Mouse (Mus musculus): ENCODE data around the gene Scrn2.

The Scrn2 gene

DNA sequence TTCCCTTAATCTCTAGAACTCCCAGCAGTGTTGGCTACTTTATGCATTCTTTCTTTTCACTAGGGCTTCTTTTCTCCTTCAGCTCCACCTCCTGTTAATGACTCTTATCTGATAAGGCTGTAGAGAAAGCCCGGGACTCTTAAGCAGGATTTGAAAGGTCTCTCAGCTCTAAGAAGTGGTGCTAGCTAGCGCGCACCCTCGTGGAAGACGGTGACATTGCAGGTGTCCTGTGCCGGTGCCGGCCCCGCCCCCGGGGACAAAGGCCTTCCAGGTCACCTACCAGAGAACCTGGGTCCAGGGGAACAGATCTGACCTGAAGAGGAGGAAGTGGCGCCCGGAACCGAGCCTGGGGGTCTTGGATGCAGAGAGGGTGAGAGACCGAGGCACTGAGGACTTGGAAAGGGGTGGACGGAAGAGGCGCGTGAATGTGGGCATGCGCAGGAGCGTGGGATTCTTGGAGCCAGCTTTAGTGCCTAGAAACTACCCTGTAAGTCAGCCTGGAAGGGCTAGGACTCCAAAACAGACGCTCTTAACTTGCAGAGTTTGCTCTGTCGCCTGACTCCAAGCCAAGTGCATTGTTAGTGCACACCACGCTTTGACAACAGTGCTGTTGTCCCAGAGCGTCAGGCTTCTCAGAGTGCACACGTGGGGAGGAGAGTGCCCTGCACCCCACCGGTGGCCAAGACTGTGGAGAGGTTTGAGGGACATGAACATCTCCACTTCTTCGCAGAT, at the start of gene Scrn2:
Scrn2 (plus strand) TSS at position 253 of the 732 bp plus-strand sequence.
- in situ Hi-C loops (cut with MboI, MseI), result loop anchor here in 1 of 2 experiments (5.0 kb wide), 1 partner anchor 103 kb away; the partner anchor contains the start of gene Prr15l

DNA sequence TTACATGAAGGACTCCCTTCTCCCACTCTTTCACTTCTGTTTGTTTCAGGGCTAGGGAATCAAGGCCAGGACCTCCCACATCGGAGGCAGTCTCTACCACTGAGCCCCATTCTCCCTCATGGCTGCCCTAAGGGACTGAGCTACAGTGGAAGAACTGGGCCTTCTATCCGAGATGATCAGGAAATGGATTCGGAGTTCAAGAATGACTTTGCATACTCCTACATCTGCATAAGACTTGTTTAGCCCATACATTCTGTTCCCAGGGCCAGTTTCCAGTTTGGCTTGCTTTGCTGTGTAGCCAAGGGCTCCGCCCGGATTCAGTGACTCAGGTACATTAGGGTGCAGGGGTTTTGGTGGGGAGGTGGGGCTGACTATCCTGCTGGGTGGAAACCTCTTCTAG, 49.7 kb upstream of the Scrn2 start:
- in situ Hi-C loops (cut with MboI, MseI), result loop anchor here in 1 of 2 experiments (5.0 kb wide), 1 partner anchor 42 kb away; no protein-coding TSS in a partner anchor

DNA sequence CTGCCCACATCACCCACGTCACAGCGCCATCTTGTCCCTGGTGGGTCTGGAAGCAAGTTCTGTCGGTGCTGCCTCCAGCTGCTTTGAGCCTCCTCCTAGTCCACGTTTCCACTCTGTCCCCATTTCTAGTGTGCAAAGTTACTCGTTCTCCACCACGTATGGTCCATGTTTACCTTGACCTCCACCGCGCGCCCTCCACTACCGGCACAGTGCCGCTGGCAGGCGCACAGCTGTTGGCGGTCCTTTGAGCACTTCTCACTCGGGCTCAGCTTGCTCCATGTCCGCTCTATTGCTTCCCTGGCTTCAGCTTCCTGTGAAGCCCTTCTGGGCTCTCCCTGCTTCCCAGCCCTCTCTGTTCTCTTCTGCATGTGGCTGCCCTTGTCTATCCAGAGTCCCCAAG, 48.3 kb upstream of the Scrn2 start:
- in situ Hi-C loops (cut with MboI, MseI), result loop anchor here in 1 of 2 experiments (5.0 kb wide), 1 partner anchor 41 kb away; no protein-coding TSS in a partner anchor

DNA sequence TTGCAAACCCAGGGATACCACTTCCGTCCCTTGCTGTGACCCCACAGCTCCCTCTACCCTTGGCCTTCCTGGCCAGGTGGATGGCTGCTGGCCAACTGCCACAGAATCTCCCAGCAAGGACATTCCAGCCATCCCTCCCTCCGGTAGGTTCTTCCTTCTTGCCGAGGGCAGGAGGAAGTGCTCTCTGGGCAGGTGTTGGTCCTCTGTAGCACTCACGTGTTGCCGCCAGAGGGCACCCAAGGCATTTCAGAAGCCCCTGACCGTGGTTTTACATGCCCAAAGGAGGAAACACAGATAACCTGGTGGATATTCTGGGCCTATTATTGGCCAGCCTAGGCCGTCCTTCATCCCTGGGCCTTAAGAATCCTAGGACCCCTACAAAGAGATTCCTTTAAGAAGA, 47.4 kb upstream of the Scrn2 start:
- in situ Hi-C loops (cut with MboI, MseI), result loop anchor here in 1 of 2 experiments (5.0 kb wide), 1 partner anchor 40 kb away; no protein-coding TSS in a partner anchor

DNA sequence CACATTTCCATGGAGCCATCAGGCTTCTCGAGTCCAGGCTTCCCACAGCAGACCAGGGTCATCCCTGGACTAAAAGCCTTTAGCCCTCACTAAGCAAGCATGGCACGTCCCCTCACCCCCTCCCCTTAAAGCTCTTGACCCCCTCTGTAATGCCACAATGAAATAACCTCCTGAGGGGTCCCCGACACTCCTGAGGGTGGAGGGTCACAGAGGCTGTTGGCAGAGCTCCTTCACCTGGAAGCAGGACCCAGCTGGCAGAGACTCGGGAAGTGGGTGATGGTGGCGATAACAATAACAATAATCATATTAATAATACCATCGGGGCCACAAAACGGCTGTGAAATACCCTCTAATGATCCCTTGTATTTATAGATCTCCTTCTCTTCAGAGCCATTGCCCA, 46.9 kb upstream of the Scrn2 start, which contains the start of gene Sp2:
Sp2 (minus strand) TSS at position 101 of the 400 bp plus-strand sequence.
- in situ Hi-C loops (cut with MboI, MseI), result loop anchor here in 1 of 2 experiments (5.0 kb wide), 1 partner anchor 39 kb away; no protein-coding TSS in a partner anchor

DNA sequence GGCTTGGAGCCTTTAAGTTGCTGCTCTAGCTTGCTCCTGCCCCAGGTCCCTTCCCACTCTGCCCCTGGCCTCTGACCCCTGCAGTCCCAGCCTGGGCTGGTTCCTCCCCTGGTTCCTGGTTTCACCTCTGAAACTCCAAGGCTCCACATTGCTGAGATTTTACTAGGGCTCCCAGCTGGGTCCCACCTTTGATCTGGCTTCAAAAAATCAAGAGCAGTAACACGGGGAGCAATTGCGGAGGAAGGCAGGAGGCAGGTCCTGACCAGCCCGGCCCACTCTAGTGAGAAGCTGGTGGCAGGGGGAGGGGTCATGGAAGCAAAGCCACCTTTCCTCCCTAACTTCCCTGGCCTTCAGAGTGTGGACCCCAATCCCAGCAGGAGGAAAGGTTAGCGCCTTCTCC, 44.8 kb upstream of the Scrn2 start:
- in situ Hi-C loops (cut with MboI, MseI), result loop anchor here (5.0 kb wide), 1 partner anchor 37 kb away; no protein-coding TSS in a partner anchor

DNA sequence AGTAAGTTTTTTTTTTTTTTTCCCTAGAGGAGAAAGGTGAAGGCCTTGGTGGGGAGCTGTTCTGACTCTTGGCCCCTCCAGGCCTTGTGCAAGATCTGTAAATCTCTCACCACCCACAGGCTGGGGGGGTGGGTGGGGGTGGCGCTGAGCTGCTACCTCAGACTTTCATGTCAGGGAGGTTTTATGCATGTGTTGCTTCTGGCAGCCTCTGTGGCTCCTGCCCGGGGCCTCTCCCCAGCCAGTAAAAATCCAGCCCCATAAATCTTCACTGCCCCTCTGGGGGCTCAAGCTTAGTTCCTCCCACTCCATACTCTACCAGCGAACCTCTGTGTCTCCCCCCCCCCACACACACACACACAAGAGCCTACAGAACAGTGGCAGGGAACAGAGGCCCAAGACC, 43.3 kb upstream of the Scrn2 start:
- in situ Hi-C loops (cut with MboI, MseI), result loop anchor here in 1 of 2 experiments (5.0 kb wide), 1 partner anchor 36 kb away; no protein-coding TSS in a partner anchor

DNA sequence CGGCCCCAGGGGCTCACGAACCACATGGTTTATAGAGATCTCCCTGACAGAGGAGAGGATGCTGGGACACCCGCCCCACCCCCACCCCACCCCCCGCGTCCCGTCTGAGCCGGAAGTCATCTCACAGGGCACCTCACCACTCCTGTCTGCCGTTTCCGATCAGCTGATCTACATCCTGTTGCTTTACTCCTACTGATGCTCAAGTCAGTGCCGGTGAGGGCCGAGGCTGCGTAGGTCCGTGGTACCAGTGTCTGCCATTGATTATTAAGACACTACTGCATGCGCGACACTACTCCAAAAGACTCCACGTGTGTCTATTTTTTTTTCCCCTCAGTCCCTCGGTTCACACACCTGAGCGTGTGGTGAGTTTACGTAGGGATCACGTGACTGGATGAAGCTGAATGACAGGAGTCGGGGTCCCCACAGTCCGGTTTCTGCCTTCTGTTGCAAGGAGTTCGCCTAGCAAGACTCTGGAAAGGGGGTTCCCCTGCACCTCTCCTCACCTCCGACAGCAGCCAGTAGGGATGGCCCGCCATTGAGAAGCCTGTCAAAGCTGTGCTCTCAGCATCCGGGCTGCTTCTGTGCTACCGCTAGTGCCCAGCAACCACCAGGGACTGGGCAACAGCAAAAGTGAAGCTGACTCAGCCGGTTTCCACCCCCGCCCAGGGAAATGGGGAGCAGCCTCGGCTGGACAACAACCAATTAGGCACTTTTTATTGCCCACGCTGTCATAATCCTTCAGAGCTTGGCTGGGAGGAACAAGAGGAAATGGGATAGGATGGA, 41.7 kb upstream of the Scrn2 start:
- in situ Hi-C loops (cut with MboI, MseI), result loop anchor here in 1 of 2 experiments (5.0 kb wide), 1 partner anchor 34 kb away; no protein-coding TSS in a partner anchor

DNA sequence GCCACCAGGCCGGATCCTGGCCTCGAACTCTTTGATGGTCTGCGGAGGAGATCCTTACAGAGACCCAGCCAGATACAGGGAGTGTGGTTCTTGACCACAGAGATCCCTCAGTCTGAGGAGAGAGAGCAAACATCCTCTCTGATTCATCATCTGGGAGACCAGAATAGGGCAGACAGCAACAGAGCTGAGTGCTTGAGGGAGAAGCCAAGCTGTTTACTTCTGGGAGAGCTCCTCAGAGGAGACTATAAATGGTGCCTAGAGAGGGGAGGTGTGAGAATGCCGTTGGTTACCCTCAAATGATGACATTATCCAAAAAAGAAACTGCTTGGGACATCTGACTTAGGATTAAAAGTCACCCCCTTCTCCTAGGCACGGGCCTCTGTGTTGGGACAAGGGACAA, 38.2 kb upstream of the Scrn2 start:
- in situ Hi-C loops (cut with MboI, MseI), result no loop called here

DNA sequence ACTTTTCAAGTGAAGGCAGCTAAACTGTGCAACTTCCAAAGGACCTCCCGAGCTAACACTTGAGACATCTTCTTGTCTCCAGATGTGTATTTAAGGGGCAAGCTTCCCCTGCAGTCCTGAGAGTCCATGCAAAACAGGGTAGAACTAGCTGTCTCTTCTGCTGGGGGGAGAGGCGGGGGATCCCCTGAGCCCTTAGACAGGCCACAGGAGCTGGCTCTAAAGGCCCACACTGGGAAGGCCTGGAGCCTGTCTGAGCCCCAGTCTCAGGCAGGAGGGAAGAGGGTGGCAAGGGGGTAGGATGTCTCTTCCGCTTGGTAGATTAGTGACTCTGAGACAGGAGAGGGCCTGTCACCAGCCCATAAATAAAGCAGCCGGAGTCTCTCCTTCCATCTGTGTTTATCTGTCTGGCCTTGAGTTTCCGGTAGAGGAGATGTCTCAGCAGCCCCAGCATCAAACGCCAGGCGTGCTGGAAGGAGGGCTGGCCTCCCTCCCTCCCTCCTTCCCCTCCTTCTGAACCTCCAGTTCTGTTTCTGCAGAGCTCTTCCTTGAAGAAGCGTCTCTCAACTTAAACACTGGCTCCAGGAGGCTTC, 36.9 kb upstream of the Scrn2 start:
- in situ Hi-C loops (cut with MboI, MseI), result no loop called here

DNA sequence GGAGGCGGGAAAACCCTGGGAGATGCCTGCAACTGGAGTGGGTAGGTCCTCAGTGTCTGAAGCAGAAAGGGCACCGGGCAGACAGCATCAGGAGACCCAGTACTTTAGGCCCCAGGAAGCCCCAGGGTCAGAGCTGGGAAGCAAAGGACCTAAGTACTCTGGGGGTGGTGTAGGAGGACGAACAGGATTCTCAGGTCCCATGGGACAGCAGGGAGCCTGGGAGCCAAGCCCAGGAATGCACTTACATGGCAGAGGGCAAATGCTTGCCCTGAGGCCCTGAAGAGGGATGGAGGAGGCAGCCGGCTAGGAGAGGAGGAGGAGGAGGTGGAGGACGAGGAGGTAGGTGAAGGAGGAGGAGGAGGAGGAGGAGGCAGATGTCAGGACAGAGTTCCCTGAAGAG, 34.7 kb upstream of the Scrn2 start:
- in situ Hi-C loops (cut with MboI, MseI), result no loop called here

DNA sequence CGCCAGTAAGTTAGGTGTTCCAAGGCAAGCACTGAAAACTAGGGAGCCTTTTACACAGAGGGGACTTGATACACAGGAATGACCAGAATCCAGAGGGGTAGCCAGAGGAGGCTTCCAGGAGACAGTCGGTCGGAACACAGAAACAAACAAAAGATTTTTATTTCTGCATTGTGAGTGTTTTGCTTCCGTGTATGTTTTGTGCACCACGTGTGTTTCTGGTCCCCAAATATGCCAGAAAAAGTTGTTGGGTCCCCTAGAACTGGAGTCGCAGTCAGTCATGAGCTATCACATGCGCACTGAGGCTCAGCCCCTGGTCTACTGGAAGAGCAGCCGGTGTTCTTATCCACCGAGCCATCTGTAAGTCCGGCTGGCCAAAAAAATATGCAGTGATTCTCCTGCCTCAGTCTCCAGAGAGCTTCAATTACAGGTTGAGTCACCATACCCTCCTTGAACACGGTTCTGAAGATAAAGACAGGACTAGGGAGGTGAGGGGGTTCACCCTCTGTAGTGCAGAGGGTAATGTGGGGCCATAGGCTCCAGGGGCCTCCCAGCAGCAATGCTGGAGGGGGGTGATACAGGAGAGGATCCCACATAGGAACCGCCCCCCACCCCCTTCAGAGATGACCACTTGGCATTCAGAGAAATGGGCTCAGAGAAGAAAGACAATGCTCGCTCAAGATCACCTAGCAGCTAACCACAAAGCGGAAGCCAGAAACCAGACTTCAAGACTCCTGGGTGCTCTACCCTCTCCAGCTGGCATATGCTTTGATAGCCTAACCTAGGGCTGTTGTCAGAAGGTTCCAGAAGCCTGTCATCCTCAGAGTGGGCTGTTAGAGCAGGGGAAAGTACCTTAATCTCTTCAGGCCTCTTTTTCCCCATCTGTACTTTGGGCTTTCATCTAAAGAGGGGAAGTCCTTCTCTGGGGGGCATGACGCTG, 33.6 kb upstream of the Scrn2 start:
- in situ Hi-C loops (cut with MboI, MseI), result no loop called here

DNA sequence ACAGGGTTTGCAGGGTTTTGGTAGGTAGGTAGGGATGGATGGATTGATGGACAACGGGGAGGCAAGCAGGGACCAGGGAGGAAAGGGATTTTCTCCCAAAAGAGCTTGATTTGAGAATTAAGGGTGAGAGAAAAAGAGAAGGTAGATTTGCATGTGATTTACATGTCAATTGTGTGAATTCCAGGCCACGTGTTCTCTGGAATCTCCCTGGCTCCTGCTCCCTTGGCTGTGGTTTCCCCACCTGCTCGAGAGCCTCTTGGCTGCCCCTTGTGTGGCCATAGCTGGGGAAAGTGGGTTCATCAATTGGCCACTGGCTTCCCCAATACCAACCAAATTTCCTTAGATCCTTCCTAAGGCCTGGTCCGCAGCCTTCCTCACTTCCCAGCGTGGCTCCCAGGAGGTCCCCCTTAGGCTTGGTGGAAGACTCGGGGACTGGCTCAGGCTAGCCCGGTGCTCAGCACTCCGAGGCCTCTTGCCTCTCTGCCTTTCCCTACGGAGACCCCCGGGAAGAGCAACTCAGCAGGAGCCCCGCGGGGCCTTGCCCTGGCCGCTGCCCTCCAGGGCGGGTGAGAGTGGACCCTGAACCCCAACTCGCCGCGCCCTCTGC, 32.9 kb upstream of the Scrn2 start:
- in situ Hi-C loops (cut with MboI, MseI), result no loop called here

DNA sequence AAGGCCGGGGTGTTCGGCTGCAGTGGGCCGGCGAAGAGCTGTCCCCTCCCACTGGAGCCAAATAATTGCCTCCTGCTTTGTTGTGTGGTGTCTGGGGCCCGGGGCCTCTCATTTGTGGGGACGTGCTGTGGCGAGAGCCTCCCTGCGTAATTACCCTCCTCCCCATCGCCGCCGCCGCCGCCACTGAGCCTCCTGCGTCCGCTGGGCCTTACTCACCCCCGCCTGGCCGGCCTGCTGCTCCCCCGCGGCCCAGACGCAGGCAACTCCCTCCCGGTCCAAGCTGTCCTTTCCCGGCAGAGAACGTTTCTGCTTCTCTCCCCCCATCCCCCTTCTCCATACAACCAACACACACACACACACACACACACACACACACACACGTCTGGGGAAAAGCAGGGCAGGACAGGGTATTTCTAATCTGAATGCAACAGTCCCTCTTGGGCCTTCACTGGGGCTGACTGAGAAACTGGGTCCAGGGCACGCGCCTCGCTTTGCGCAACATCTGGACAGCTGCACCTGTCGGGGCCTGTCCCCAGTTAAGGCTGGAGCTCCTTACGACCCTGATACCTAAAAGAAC, 32.3 kb upstream of the Scrn2 start:
- in situ Hi-C loops (cut with MboI, MseI), result no loop called here

DNA sequence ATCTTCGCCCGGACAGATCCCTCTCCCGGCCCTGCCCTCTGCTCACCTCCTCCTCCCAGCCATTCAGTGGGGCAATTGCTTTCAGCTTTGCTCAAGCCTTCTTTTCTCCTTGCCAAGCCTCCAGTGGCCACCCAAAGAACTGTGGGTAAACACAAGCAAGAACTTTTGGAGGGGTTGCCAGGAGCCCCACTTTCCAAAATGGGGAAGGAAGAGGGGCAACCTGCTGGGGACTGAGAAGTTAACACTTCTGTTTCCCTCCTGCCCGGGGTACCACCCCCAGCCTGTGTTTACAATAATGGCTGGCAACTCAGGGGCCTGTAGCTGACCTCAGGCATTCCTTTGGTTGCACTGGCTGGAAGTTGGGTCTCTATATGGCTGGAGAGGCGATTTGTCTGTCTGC, 26.6 kb upstream of the Scrn2 start:
- in situ Hi-C loops (cut with MboI, MseI), result loop anchor here in 1 of 2 experiments (25.0 kb wide), 1 partner anchor 1584 kb away; the partner anchor contains the start of genes Lrrc3c and Ormdl3

DNA sequence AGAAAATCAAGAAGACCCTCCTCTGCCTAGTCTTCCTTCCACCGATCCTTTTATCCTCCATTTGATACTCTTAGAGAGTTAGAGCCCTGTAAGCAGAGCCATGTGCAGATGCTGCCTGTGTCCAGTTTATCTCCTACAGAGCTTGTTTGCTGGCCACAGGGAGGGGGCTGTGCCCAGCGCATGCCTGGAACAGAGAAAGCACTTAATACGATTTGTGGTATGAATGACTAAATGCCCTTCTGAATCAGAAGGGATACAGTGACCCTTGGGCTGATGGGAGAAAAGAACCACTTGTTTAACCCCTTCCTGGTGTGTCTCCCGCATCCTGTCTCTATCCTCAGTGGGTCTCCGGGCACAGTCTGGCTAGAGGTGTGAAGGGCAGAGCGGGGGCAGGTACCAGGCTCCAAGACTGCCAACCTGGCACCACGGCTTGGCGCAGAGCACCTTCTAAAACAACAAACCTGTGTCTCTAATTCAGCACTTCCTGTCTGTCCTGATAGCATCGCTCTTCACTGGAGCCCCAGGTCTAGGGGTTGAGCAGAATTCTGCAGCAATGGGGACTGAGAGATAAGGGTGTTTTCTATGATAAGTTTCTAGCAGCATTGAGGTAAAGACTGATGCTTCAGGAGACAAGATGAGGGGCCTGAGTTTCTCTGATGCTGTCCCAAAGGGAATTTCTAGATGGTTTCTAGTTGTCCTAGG, 22.5 kb upstream of the Scrn2 start:
- in situ Hi-C loops (cut with MboI, MseI), result loop anchor here in 1 of 2 experiments (25.0 kb wide), 1 partner anchor 1580 kb away; the partner anchor contains the start of genes Lrrc3c and Ormdl3

DNA sequence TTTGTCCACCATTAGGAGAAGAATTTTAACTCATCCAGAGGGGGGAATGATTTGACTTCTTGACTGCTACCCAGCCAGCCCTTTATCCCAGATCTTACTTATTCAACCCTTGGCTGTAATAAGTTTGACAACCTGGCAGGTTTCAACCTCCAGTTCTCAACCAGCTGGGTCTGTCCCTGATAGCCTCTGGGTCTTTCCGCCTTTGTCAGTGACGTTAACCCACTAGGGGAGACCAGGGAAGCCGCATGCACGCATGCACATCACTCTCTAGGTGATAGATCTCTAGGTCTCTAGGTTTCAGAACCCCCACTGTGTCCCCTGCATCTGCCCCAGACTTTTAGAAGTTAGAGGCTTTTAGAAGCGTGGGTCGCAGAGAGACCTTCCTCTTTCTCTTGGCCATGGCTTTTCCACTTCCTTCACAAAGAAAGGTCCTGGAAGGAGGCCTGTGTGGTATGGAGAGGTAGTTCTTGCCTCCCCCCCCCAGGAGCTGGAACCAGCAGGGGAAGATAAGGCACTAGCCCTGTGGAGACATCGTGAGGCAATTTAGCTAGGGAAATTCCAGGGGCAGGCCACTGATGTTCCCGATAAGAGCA, 20.4 kb upstream of the Scrn2 start:
- in situ Hi-C loops (cut with MboI, MseI), result loop anchor here in 1 of 2 experiments (25.0 kb wide), 1 partner anchor 1578 kb away; the partner anchor contains the start of genes Lrrc3c and Ormdl3

DNA sequence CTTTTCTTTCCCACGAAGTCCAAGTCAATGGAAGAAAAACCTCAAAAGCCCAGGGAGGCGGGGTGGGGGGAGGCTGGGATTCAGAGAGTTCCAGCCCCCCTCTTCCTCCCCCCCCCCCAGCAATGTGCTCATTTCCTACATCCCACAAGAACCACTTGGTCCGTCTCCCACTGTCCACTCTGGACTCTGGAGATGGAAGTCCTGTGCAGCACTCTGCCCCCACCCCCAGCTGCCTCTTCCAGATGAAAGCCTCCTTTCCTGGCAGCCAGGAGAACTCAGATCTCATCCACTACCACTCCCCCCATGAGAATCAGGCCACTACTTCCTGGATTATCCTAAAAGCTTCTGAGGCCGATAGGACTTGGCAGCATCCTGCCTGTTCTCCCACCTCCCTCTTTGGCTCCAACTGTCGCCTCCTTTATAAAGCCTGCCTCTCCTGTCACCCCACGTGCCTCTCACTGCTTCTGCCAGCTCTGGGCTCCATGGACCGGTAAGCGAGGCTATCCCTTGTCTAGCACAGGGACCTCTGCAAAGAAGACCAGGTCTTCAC, 16.5 kb upstream of the Scrn2 start, which contains the start of gene Sp6:
Sp6 (plus strand) TSS at position 274 of the 550 bp plus-strand sequence.
- in situ Hi-C loops (cut with MboI, MseI), result loop anchor here in 1 of 2 experiments (25.0 kb wide), 1 partner anchor 1574 kb away; the partner anchor contains the start of genes Lrrc3c and Ormdl3

Data from T-helper 17 cell (primary cell).